Mouse (Mus musculus): ENCODE measurements at regions not wholly inside any gene's neighbourhood (a gene's known extent, or its start where the extent isn't known, plus 50 kb on each side); places are given as distances from the start of the nearest gene placed in this dataset.

GRCm38 (mm10) chr17:50378141-50378727 is 84.8 kb upstream of the Dazl start:
- Histone ChIP-seq H3K27me3 (ENCODE audit: control insufficient read depth, insufficient read depth, low read length) (no peaks in the 10 kb centered on the region), H3K9ac (replicated peaks; ENCODE audit: low read depth, low read length) (no peak overlapping the region), H3K4me3 (ENCODE audit: low read depth, low read length) (no peak overlapping the region), H3K36me3 (replicated peaks; ENCODE audit: control insufficient read depth, insufficient read depth, low read length) (no peaks in the 10 kb centered on the region), H3K4me1 (ENCODE audit: control insufficient read depth, insufficient read depth) (no peaks in the 10 kb centered on the region), H3K4me2 (ENCODE audit: low read depth, low read length) (no peak overlapping the region), H3K27ac (ENCODE audit: low read depth) (no peak overlapping the region), H3K9me3 (replicated peaks; ENCODE audit: control insufficient read depth, low read length) (no peaks in the 10 kb centered on the region)
- DNase-seq (ENCODE audit: low spot score), result no peak
- TF ChIP-seq EP300 (IDR thresholded peaks at IDR 0.05; ENCODE audit: low read depth) (no peak), CTCF (IDR thresholded peaks at IDR 0.05; ENCODE audit: low read depth) (no peak)
- ATAC-seq (ENCODE audit: insufficient read depth, low read depth), result no peak
- 78% methylated on average over 3 of the region's 3 CpGs for WGBS

- H3K4me2 ChIP-seq (ENCODE audit: low read depth, low read length), result no peak overlapping the region
- no peaks in the 10 kb centered on the region for H3K9me3 ChIP-seq (replicated peaks; ENCODE audit: control insufficient read depth, low read length)
- peaks cover 8% of the 10 kb centered on the region for H3K4me1 ChIP-seq (ENCODE audit: control insufficient read depth, insufficient read depth)
- H3K4me3 ChIP-seq (ENCODE audit: low read depth, low read length), result no peak overlapping the region
- H3K9ac ChIP-seq (replicated peaks; ENCODE audit: low read depth, low read length), result no peak overlapping the region
- 70% methylated on average over 12 of the region's 12 CpGs for WGBS
- ATAC-seq (ENCODE audit: insufficient read depth, low read depth) (no peak), DNase-seq (ENCODE audit: low spot score) (no peak)
- no peak overlapping the region for H3K27ac ChIP-seq (ENCODE audit: low read depth)
- no peaks in the 10 kb centered on the region for H3K36me3 ChIP-seq (replicated peaks; ENCODE audit: control insufficient read depth, insufficient read depth, low read length)
- no peaks in the 10 kb centered on the region for H3K27me3 ChIP-seq (ENCODE audit: control insufficient read depth, insufficient read depth, low read length)
- TF ChIP-seq EP300 (IDR thresholded peaks at IDR 0.05; ENCODE audit: low read depth) (no peak), CTCF (IDR thresholded peaks at IDR 0.05; ENCODE audit: low read depth) (no peak)
These were observed 95.6 kb upstream of the Dazl start for GRCm38 (mm10) chr17:50388715-50389710.

GRCm38 (mm10) chr17:50390151-50390550 is 96.7 kb upstream of the Dazl start:
- Histone ChIP-seq H3K9ac (replicated peaks; ENCODE audit: low read depth, low read length) (no peak overlapping the region), H3K4me1 (ENCODE audit: control insufficient read depth, insufficient read depth) (peaks cover 10% of the 10 kb centered on the region), H3K4me2 (ENCODE audit: low read depth, low read length) (no peak overlapping the region), H3K27me3 (ENCODE audit: control insufficient read depth, insufficient read depth, low read length) (no peaks in the 10 kb centered on the region), H3K27ac (ENCODE audit: low read depth) (no peak overlapping the region), H3K36me3 (replicated peaks; ENCODE audit: control insufficient read depth, insufficient read depth, low read length) (no peaks in the 10 kb centered on the region), H3K4me3 (ENCODE audit: low read depth, low read length) (no peak overlapping the region), H3K9me3 (replicated peaks; ENCODE audit: control insufficient read depth, low read length) (no peaks in the 10 kb centered on the region)
- WGBS, result 76% methylated on average over 1 of the region's 1 CpGs
- no peak for TF ChIP-seq CTCF (IDR thresholded peaks at IDR 0.05; ENCODE audit: low read depth)
- no peak for TF ChIP-seq EP300 (IDR thresholded peaks at IDR 0.05; ENCODE audit: low read depth)
- ATAC-seq (ENCODE audit: insufficient read depth, low read depth), result no peak
- no peak for DNase-seq (ENCODE audit: low spot score)

DNA sequence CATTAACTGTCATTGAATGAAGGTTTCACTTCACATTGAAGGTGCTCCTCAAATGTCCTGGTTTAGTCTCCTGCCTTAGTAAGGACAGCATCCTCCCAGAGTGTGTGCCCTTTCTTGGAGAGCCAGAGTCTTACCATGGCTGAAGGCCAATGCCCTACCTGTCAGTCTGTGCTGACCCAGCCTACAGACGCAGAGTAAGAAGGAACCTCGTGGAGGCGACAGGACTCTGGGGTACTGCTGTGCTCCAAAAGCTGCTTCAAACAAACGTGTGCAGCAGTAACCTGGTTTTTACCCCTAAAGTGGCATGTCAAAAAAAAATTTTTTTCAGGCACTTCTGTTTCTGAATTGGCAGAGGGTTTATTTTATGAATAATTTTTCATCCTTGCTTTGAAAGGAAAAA is 97.8 kb upstream of the Dazl start:
- H3K4me1 ChIP-seq (ENCODE audit: control insufficient read depth, insufficient read depth), result peaks cover 10% of the 10 kb centered on the region
- no peak overlapping the region for H3K4me3 ChIP-seq (ENCODE audit: low read depth, low read length)
- TF ChIP-seq CTCF (IDR thresholded peaks at IDR 0.05; ENCODE audit: low read depth), result no peak
- TF ChIP-seq EP300 (IDR thresholded peaks at IDR 0.05; ENCODE audit: low read depth), result no peak
- no peak overlapping the region for H3K27ac ChIP-seq (ENCODE audit: low read depth)
- no peak for DNase-seq (ENCODE audit: low spot score)
- no peak for ATAC-seq (ENCODE audit: insufficient read depth, low read depth)
- no peak overlapping the region for H3K4me2 ChIP-seq (ENCODE audit: low read depth, low read length)
- no peaks in the 10 kb centered on the region for H3K27me3 ChIP-seq (ENCODE audit: control insufficient read depth, insufficient read depth, low read length)
- no peaks in the 10 kb centered on the region for H3K9me3 ChIP-seq (replicated peaks; ENCODE audit: control insufficient read depth, low read length)
- WGBS, result 74% methylated on average over 4 of the region's 4 CpGs
- no peaks in the 10 kb centered on the region for H3K36me3 ChIP-seq (replicated peaks; ENCODE audit: control insufficient read depth, insufficient read depth, low read length)
- H3K9ac ChIP-seq (replicated peaks; ENCODE audit: low read depth, low read length), result no peak overlapping the region

- no peak for DNase-seq (ENCODE audit: low spot score)
- ATAC-seq (ENCODE audit: insufficient read depth, low read depth), result no peak
These were observed 98.6 kb upstream of the Dazl start for GRCm38 (mm10) chr17:50391996-50392395.

More at GRCm38 (mm10) chr17:50391996-50392395, 98.6 kb upstream of the Dazl start:
- Histone ChIP-seq H3K4me3 (ENCODE audit: low read depth, low read length) (no peak overlapping the region), H3K36me3 (replicated peaks; ENCODE audit: control insufficient read depth, insufficient read depth, low read length) (no peaks in the 10 kb centered on the region), H3K4me2 (ENCODE audit: low read depth, low read length) (no peak overlapping the region), H3K27ac (ENCODE audit: low read depth) (no peak overlapping the region), H3K9ac (replicated peaks; ENCODE audit: low read depth, low read length) (no peak overlapping the region), H3K9me3 (replicated peaks; ENCODE audit: control insufficient read depth, low read length) (no peaks in the 10 kb centered on the region), H3K27me3 (ENCODE audit: control insufficient read depth, insufficient read depth, low read length) (no peaks in the 10 kb centered on the region), H3K4me1 (ENCODE audit: control insufficient read depth, insufficient read depth) (peaks cover 10% of the 10 kb centered on the region)
- TF ChIP-seq EP300 (IDR thresholded peaks at IDR 0.05; ENCODE audit: low read depth) (no peak), CTCF (IDR thresholded peaks at IDR 0.05; ENCODE audit: low read depth) (no peak)
- WGBS, result 83% methylated on average over 11 of the region's 11 CpGs
